Mouse (Mus musculus) E14TG2a.4 (cell line): Measurements from ENCODE around the gene Drc7.

Experiments
- H3K27me3 ChIP-seq: 2 replicates; pipeline ENCODE4 v1.6.1; 2014; ENCODE audit warnings: low read length, control low read depth; ENCODE audit not compliant: insufficient read depth
- H3K36me3 ChIP-seq: 2 replicates; pipeline ENCODE4 v1.6.1; 2014; ENCODE audit warnings: low read length, control low read depth; ENCODE audit not compliant: insufficient read depth
- H3K4me1 ChIP-seq: replicated peaks from 2 replicates; pipeline ENCODE4 v1.6.1; 2014; ENCODE audit warnings: low read depth, low read length, control low read depth
- H3K4me3 ChIP-seq: replicated peaks from 2 replicates; pipeline ENCODE4 v1.5.1; 2014; ENCODE audit warnings: mild to moderate bottlenecking, low read length
- H3K9me3 ChIP-seq: 2 replicates; pipeline ENCODE4 v1.6.1; 2014; ENCODE audit warnings: low read length, control low read depth
- CTCF ChIP-seq: conservative IDR thresholded peaks from 2 replicates; pipeline ENCODE4 v1.5.1; 2014; ENCODE audit warnings: low read length
- NANOG ChIP-seq: IDR thresholded peaks from 2 replicates; pipeline ENCODE4 v1.6.1; 2014; ENCODE audit warnings: borderline replicate concordance, low read length, mixed read lengths
- POU5F1 ChIP-seq: IDR thresholded peaks from 2 replicates; pipeline ENCODE4 v1.6.1; 2014; ENCODE audit warnings: low read length, borderline replicate concordance

Gene Drc7

DNA sequence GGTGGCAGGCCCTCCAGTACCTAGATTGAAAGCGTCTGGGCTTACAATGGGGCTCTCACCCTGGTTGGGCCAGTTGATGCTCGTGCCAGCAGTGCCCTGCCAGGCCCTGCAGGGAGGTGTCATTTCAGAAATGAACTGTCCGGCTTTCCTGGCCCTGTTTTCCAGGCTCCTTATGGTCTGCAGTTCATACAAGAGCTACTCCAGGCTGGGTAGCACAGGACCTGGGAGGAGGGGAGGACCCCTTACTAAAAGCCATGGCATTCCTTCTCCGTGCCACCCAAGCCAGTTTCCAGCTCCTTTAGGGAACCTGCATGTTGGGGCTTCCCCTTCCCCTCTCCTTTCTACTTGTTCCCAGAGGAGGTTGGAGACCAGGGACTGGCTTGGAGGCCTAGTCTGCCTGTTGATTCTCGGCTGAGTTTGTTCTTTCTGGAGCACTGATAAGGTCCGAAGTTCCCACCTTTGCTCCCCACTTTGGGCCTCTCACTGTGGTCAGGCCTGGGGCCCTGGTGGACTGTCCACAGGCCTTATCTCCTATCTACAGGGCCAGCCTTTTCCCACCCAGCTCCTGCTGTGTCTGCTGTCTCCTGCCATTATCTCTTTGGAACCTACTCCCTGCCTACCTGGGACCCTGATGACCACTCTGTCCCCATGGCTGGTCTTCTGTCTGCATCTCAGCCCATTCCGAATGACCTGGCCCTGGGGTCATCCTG lies 30.7 kb downstream of the Drc7 start:
- Histone ChIP-seq H3K4me3 (peak overlapping the region; percentile 53; the same call in 1 of the 2 replicates), H3K36me3 (peaks cover 76% of the 10 kb centered on the region), H3K9me3 (no peaks in the 10 kb centered on the region), H3K27me3 (no peaks in the 10 kb centered on the region), H3K4me1 (peaks cover 44% of the 10 kb centered on the region)
- TF ChIP-seq POU5F1 (no peak), CTCF (no peak), NANOG (no peak)

DNA sequence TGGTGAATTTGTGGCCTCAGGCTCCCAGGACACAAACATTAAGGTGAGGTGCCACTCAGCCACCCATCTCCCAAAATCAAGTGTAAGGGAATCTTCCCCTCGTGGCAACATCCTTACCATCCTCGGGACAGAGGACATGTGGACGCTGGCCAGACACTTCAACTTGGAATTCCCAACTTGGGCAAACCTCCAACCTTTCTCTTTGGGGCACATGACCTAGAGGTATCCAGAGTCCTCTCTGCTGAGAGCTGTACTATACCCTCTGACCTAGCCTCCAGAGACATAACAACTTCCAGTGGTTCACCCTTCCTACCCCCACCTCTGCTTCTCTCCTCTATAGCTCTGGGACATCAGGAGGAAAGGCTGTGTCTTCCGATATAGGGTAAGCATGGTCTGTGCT lies 38.7 kb downstream of the Drc7 start:
- Histone ChIP-seq H3K4me3 (no peak overlapping the region), H3K27me3 (no peaks in the 10 kb centered on the region), H3K36me3 (peaks cover 100% of the 10 kb centered on the region), H3K9me3 (no peaks in the 10 kb centered on the region), H3K4me1 (peaks cover 34% of the 10 kb centered on the region)
- TF ChIP-seq POU5F1 = no peak
- TF ChIP-seq NANOG = no peak
- TF ChIP-seq CTCF = no peak

DNA sequence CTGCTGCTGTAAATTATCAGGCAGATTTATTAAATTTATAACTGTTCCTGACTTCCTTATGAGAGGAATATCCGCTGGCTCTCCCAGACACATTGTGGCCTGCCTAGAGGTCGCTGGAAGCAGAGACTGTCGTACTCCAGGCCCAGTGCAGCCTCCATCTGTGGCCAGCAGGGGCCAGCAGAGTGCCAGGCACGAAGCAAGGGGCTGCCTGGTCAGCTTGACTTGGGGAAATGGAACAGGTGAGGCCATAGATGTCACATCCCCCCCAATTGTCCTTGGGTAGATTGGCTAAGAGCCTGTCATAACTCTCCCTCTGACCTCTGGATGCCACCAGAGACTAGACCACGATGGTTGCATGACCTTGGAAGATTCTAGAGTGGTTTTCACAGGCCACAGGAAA lies 44.1 kb downstream of the Drc7 start:
- H3K4me3 ChIP-seq = no peak overlapping the region
- no peaks in the 10 kb centered on the region for H3K9me3 ChIP-seq
- no peak for TF ChIP-seq NANOG
- peak; percentile 95 for TF ChIP-seq CTCF
- peaks cover 100% of the 10 kb centered on the region for H3K36me3 ChIP-seq
- no peaks in the 10 kb centered on the region for H3K27me3 ChIP-seq
- H3K4me1 ChIP-seq = peaks cover 26% of the 10 kb centered on the region

DNA sequence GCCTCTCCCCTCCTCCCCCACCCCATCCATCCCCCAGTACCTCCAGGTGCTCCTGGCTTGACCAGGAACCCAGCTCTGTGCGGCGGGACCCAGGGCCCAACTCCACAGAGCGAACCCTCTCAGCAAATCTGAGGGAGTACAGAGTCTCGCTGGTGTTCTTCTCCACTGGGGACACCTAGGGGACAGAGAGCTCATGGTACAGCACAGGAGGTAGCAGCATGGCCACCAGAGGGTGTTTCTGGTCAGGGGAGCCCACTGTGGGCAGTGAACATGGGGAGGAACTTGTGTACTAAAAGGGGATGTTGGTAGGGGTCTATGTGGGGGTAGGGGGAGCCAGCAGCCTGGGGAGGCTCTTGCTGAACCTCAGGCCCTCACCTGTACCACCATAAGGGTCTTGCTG lies 47.1 kb downstream of the Drc7 start:
- no peak overlapping the region for H3K4me3 ChIP-seq

DNA sequence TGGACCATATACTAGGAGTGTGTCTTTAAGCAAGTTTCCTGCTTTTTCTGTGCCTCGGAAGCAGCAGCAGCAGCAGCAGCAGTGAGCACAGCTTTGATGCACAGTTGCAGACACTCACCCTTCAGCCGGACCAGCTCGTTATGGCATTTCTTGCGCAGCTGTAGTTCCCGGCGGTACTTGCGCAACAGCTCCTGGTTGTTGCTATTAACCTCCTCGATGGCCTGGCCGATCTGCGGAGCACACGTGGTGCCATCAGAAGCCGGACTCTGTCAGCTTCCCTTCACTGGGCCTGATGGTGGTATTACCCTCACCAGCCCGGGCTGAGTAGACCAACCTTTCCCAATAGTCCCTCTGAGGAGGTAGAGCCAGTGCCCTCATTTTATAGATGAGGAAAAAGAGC lies 52.4 kb downstream of the Drc7 start:
- Histone ChIP-seq H3K27me3 (no peaks in the 10 kb centered on the region), H3K4me1 (peaks cover 22% of the 10 kb centered on the region), H3K9me3 (no peaks in the 10 kb centered on the region), H3K36me3 (peaks cover 87% of the 10 kb centered on the region), H3K4me3 (no peak overlapping the region)
- TF ChIP-seq POU5F1 (no peak), CTCF (no peak)

More for the DNA sequence above, 47.1 kb downstream of the Drc7 start:
- Histone ChIP-seq H3K27me3 (no peaks in the 10 kb centered on the region), H3K9me3 (no peaks in the 10 kb centered on the region), H3K4me1 (peaks cover 16% of the 10 kb centered on the region), H3K36me3 (peaks cover 100% of the 10 kb centered on the region)
- TF ChIP-seq NANOG (no peak), POU5F1 (no peak), CTCF (no peak)

DNA sequence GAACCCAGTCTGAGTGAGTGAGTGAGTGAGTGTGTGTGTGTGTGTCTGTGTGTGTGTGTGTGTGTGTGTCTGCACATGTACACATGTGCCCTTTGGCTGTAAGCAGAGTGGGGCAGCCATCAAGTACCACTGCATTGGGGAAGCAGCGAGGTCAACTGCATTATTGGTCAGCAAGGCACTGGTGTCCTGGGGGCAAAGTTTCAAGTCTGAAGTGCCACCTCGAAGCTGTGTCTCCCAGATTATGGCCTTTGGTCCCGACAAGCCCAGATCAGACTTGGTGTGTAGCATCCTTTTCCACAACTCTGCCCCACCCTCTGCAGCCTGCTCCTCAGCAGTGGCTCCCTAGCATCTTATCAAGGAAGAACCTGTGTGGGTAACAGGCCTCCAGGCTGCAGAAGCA lies 57.7 kb downstream of the Drc7 start:
- no peak for TF ChIP-seq POU5F1
- no peak for TF ChIP-seq NANOG
- TF ChIP-seq CTCF = no peak
- H3K4me3 ChIP-seq = no peak overlapping the region
- peaks cover 34% of the 10 kb centered on the region for H3K4me1 ChIP-seq
- H3K36me3 ChIP-seq = peaks cover 41% of the 10 kb centered on the region
- no peaks in the 10 kb centered on the region for H3K9me3 ChIP-seq
- H3K27me3 ChIP-seq = no peaks in the 10 kb centered on the region

DNA sequence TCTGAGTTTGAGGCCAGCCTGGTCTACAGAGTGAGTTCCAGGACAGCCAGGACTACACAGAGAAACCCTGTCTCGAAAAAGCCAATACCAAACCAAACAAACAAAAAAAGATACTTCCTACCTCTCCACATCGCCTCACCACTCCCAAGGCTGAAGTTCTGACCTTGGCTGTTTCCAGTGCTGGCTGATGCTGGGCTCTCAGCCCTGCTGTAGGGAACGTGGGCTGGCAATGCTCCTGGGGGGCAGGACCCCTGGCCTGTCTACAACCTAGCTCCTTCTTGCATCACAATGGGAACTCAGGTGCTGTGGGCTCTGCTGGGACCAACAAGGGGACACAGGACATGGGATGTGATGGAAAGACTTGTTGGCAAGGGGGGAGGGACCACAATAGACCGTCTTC lies 58.2 kb downstream of the Drc7 start:
- Histone ChIP-seq H3K36me3 (peaks cover 35% of the 10 kb centered on the region), H3K4me1 (peaks cover 34% of the 10 kb centered on the region), H3K4me3 (no peak overlapping the region), H3K9me3 (no peaks in the 10 kb centered on the region), H3K27me3 (no peaks in the 10 kb centered on the region)
- TF ChIP-seq NANOG = no peak
- TF ChIP-seq CTCF = no peak
- no peak for TF ChIP-seq POU5F1

DNA sequence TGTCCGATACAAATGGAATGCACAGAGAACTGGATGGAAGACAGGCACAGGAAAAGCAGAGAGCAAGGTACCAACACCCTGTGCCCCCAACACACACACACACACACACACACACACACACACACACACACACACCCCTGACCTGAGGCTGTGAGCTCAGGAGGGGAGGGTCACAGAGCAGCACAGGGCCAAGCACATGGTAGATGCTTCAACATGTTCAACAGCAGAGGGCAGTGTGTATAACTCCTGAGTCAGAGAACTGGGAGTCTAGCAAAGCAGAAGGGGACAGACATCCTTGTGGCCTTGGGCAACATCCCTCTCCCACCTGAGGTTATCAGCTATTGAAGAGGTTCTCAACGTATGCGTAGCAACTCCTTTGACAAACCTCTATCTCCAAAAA lies 58.8 kb downstream of the Drc7 start:
- TF ChIP-seq POU5F1 (no peak), NANOG (no peak), CTCF (peak; percentile 27)
- no peaks in the 10 kb centered on the region for H3K9me3 ChIP-seq
- H3K36me3 ChIP-seq = peaks cover 29% of the 10 kb centered on the region

DNA sequence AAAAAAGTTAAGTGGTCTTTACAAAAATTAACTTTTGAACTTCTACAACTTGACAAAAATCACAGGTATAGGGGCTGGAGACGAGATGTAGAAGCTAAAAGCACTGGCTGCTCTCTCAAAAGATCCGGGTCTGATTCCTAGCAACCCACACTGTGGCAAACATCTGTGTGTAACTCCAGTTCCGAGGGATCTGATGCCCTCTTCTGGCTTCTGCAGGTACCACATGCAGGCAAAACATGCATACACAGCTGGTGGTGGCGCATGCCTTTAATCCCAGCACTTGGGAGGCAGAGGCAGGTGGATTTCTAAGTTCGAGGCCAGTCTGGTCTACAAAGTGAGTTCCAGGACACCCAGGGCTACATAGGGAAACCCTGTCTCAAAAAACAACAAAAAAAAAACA lies 68.6 kb downstream of the Drc7 start:
- TF ChIP-seq CTCF (peak; percentile 44), NANOG (no peak)
- Histone ChIP-seq H3K27me3 (no peaks in the 10 kb centered on the region), H3K36me3 (peaks cover 38% of the 10 kb centered on the region), H3K4me3 (no peak overlapping the region), H3K9me3 (no peaks in the 10 kb centered on the region), H3K4me1 (peaks cover 29% of the 10 kb centered on the region)

More for the DNA sequence above, 58.8 kb downstream of the Drc7 start:
- Histone ChIP-seq H3K4me3 (no peak overlapping the region), H3K27me3 (no peaks in the 10 kb centered on the region), H3K4me1 (peaks cover 30% of the 10 kb centered on the region)
